Mouse (Mus musculus) megakaryocyte, embryonic 14.5 days (primary cell): ENCODE results near the gene Sppl3.

Experiments used
- FLI1 ChIP-seq: IDR thresholded peaks from 2 replicates; pipeline ENCODE4 v1.6.1; 2012; ENCODE audit warnings: low read length, inconsistent platforms, mixed read lengths
- GATA1 ChIP-seq: IDR thresholded peaks from 3 replicates; pipeline ENCODE4 v1.6.1; 2012; ENCODE audit warnings: mixed read lengths, low read length, inconsistent platforms, borderline replicate concordance

GRCm38 (mm10) chr5:115011217-115011518, 231 bp downstream of the Sppl3 start:
- TF ChIP-seq GATA1 (no peak), FLI1 (no peak)
